In the genomic region with DNA sequence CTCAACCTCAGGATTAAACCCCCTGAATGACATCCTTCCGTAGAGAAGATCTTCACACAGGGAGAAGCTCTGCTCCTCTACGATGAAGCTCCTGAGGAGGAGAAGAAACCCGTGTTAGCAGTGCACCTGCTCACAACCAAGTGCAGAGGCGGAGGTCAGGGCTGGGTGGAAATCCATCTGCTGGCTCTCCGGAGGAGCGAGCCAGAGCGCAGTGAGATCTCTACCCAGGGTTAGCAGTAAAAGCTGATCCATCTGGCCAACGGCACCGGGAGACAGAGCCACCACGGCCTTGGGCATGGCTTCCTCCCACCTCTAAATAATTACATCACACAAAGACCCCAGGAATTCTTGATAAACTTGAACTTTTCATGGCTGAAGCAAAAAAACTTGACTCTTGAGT, we compare ENCODE assay signal across 21 mouse cellular contexts. TPM values are rescaled to one million over a fixed set of nuclear protein-coding genes. Genes with fewer than 3 reads are reported as not detected.
DNase-seq lines count a peak whose midpoint lies in the region; ATAC-seq and TF ChIP-seq lines count a peak whose summit lies in the region.
"Had no signal": no experiment of that assay in that cellular context is flagged by ENCODE, and none has a peak within 500 bp of the region (broad histone marks: within the 10 kb centered on the region; RNA-seq: fewer than 3 reads in every experiment).

No protein-coding gene starts in this region.

- 92% methylated on average over 10 of the region's 10 CpGs for WGBS in forebrain, embryonic 15.5 days
- 95% methylated on average over 10 of the region's 10 CpGs for WGBS in forebrain, embryonic 14.5 days
- 97% methylated on average over 10 of the region's 10 CpGs for WGBS in midbrain, embryonic 11.5 days
- WGBS in midbrain, postnatal 0 days = 87% methylated on average over 10 of the region's 10 CpGs
- 64% methylated on average over 10 of the region's 10 CpGs for WGBS in limb, embryonic 15.5 days

- H3K9me3 ChIP-seq in forebrain, embryonic 15.5 days = no peaks in the 10 kb centered on the region
- H3K9me3 ChIP-seq in forebrain, embryonic 14.5 days (replicated peaks; ENCODE audit: control insufficient read depth, low read length) = no peaks in the 10 kb centered on the region
- H3K9me3 ChIP-seq in midbrain, embryonic 11.5 days (ENCODE audit: control insufficient read depth, low read length) = no peaks in the 10 kb centered on the region
- no peaks in the 10 kb centered on the region for H3K9me3 ChIP-seq in midbrain, postnatal 0 days (ENCODE audit: low read length)
- H3K9me3 ChIP-seq in limb, embryonic 15.5 days = no peaks in the 10 kb centered on the region
- H3K9me3 ChIP-seq: embryonic facial prominence, embryonic 15.5 days; liver, embryonic 15.5 days; lung, embryonic 15.5 days; megakaryocyte, embryonic 14.5 days; neural tube, embryonic 12.5 days had no signal

- H3K36me3 ChIP-seq in forebrain, embryonic 15.5 days = peaks cover 53% of the 10 kb centered on the region
- peaks cover 68% of the 10 kb centered on the region for H3K36me3 ChIP-seq in forebrain, embryonic 14.5 days (ENCODE audit: control insufficient read depth, insufficient read depth, low read length)
- peaks cover 13% of the 10 kb centered on the region for H3K36me3 ChIP-seq in midbrain, embryonic 11.5 days (ENCODE audit: control insufficient read depth, insufficient read depth, low read length)
- peaks cover 19% of the 10 kb centered on the region for H3K36me3 ChIP-seq in midbrain, postnatal 0 days (ENCODE audit: insufficient read depth, low read length)
- H3K36me3 ChIP-seq in limb, embryonic 15.5 days = peaks cover 82% of the 10 kb centered on the region

- H3K27me3 ChIP-seq in forebrain, embryonic 15.5 days = no peaks in the 10 kb centered on the region
- H3K27me3 ChIP-seq in forebrain, embryonic 14.5 days (replicated peaks; ENCODE audit: control insufficient read depth, insufficient read depth, low read length) = no peaks in the 10 kb centered on the region
- no peaks in the 10 kb centered on the region for H3K27me3 ChIP-seq in midbrain, embryonic 11.5 days (ENCODE audit: control insufficient read depth, insufficient read depth, low read length)
- no peaks in the 10 kb centered on the region for H3K27me3 ChIP-seq in midbrain, postnatal 0 days (ENCODE audit: insufficient read depth, low read length)
- H3K27me3 ChIP-seq in limb, embryonic 15.5 days = no peaks in the 10 kb centered on the region
- H3K27me3 ChIP-seq: embryonic facial prominence, embryonic 15.5 days; liver, embryonic 15.5 days; lung, embryonic 15.5 days; megakaryocyte, embryonic 14.5 days; neural tube, embryonic 12.5 days had no signal

- H3K4me2 ChIP-seq in forebrain, embryonic 15.5 days (replicated peaks) = no peak overlapping the region
- no peak overlapping the region for H3K4me2 ChIP-seq in forebrain, embryonic 14.5 days (ENCODE audit: low read length)
- no peak overlapping the region for H3K4me2 ChIP-seq in midbrain, embryonic 11.5 days
- no peak overlapping the region for H3K4me2 ChIP-seq in midbrain, postnatal 0 days (ENCODE audit: low read depth, low read length, poor library complexity, severe bottlenecking)
- H3K4me2 ChIP-seq in limb, embryonic 15.5 days = no peak overlapping the region
- H3K4me2 ChIP-seq: embryonic facial prominence, embryonic 15.5 days; liver, embryonic 15.5 days; lung, embryonic 15.5 days; neural tube, embryonic 12.5 days had no signal

- no peak for ATAC-seq in forebrain, embryonic 15.5 days (replicated peaks)
- ATAC-seq in forebrain, embryonic 14.5 days = no peak
- ATAC-seq in midbrain, embryonic 11.5 days (ENCODE audit: low FRiP score) = no peak
- ATAC-seq in midbrain, postnatal 0 days (ENCODE audit: low FRiP score) = no peak
- ATAC-seq in limb, embryonic 15.5 days (ENCODE audit: insufficient number of reproducible peaks, low FRiP score, low TSS enrichment, low read depth) = no peak
- ATAC-seq: forebrain, embryonic 16.5 days; intestine, postnatal 0 days had no signal

- H3K4me1 ChIP-seq in forebrain, embryonic 15.5 days = no peaks in the 10 kb centered on the region
- H3K4me1 ChIP-seq in forebrain, embryonic 14.5 days (ENCODE audit: control insufficient read depth, insufficient read depth, low read length) = no peaks in the 10 kb centered on the region
- H3K4me1 ChIP-seq in midbrain, embryonic 11.5 days (ENCODE audit: control insufficient read depth, insufficient read depth, low read length) = no peaks in the 10 kb centered on the region
- H3K4me1 ChIP-seq in midbrain, postnatal 0 days (ENCODE audit: insufficient read depth, low read length) = no peaks in the 10 kb centered on the region
- H3K4me1 ChIP-seq in limb, embryonic 15.5 days = peaks cover 17% of the 10 kb centered on the region; the same call in 1 of the 2 replicates
- H3K4me1 ChIP-seq: lung, embryonic 15.5 days had no signal

- H3K27ac ChIP-seq in forebrain, embryonic 15.5 days (replicated peaks) = peak overlapping the region; percentile 37; the same call in 1 of the 2 replicates
- H3K27ac ChIP-seq in forebrain, embryonic 14.5 days (ENCODE audit: low read depth, low read length) = no peak overlapping the region
- no peak overlapping the region for H3K27ac ChIP-seq in midbrain, embryonic 11.5 days (ENCODE audit: low read depth, low read length)
- H3K27ac ChIP-seq in midbrain, postnatal 0 days (ENCODE audit: low read depth, low read length) = no peak overlapping the region
- H3K27ac ChIP-seq in limb, embryonic 15.5 days = 0 out of 2 replicates have a peak overlapping the region, but pooled peaks have one; percentile 47
- H3K27ac ChIP-seq: embryonic facial prominence, embryonic 15.5 days; liver, embryonic 15.5 days; lung, embryonic 15.5 days; neural tube, embryonic 12.5 days had no signal

- no peak overlapping the region for H3K4me3 ChIP-seq in forebrain, embryonic 15.5 days
- no peak overlapping the region for H3K4me3 ChIP-seq in forebrain, embryonic 14.5 days (ENCODE audit: low read depth, low read length)
- H3K4me3 ChIP-seq in midbrain, embryonic 11.5 days (ENCODE audit: low read depth, low read length) = no peak overlapping the region
- no peak overlapping the region for H3K4me3 ChIP-seq in midbrain, postnatal 0 days (ENCODE audit: low read depth, low read length)
- H3K4me3 ChIP-seq in limb, embryonic 15.5 days = no peak overlapping the region
- H3K4me3 ChIP-seq: embryonic facial prominence, embryonic 15.5 days; liver, embryonic 15.5 days; lung, embryonic 15.5 days; megakaryocyte, embryonic 14.5 days; neural tube, embryonic 12.5 days had no signal

- no peak for TF ChIP-seq CTCF in midbrain, postnatal 0 days (IDR thresholded peaks at IDR 0.05)

- no peak for DNase-seq in forebrain, embryonic 14.5 days (ENCODE audit: low spot score)
- DNase-seq in midbrain, embryonic 11.5 days (ENCODE audit: low spot score, missing footprints) = peak; percentile 4
- DNase-seq in midbrain, postnatal 0 days (ENCODE audit: low spot score) = no peak
- peak; percentile 65 for DNase-seq in cerebellum, adult 9-10 months
- no peak for DNase-seq in adrenal gland, adult (ENCODE audit: inconsistent age in 2 of 2, low spot score in 1 of 2)
- no peak for DNase-seq in right cerebral cortex, adult 2 months (ENCODE audit: low spot score in 2 of 2)
- DNase-seq: gastrocnemius, postnatal 36 days; kidney, postnatal 4 days; liver; lung, postnatal 36 days; midbrain, embryonic 14.5 days; right cerebral cortex, adult 18-20 months had no signal

- H3K9ac ChIP-seq in forebrain, embryonic 15.5 days (replicated peaks) = no peak overlapping the region
- no peak overlapping the region for H3K9ac ChIP-seq in forebrain, embryonic 14.5 days (ENCODE audit: low read length)
- H3K9ac ChIP-seq in midbrain, embryonic 11.5 days (ENCODE audit: low read length) = no peak overlapping the region
- H3K9ac ChIP-seq in midbrain, postnatal 0 days (replicated peaks; ENCODE audit: low read length, poor library complexity, severe bottlenecking) = no peak overlapping the region
- H3K9ac ChIP-seq in limb, embryonic 15.5 days = no peak overlapping the region
- H3K9ac ChIP-seq: embryonic facial prominence, embryonic 15.5 days; liver, embryonic 15.5 days; lung, embryonic 15.5 days; neural tube, embryonic 12.5 days had no signal

RNA-seq across cellular contexts. Expression of a gene that starts 7.2 kb away (rescaled TPM):
- 37.5 and 39.2 TPM in 2 replicates for polyA plus RNA-seq in forebrain, embryonic 15.5 days (2015; fragmentation: Nextera tagmentation; extraction: Ambion mirVana)
- polyA plus RNA-seq in forebrain, embryonic 14.5 days (2014; fragmentation: Nextera tagmentation; extraction: Ambion mirVana) = 41.9 and 43.4 TPM in 2 replicates
- 59.0 and 61.4 TPM in 2 replicates for polyA plus RNA-seq in midbrain, embryonic 11.5 days (2014; fragmentation: Nextera tagmentation; extraction: Ambion mirVana)
- 18.5 and 20.6 TPM in 2 replicates for total RNA-seq in midbrain, postnatal 0 days (2014; rRNA removed)
- polyA plus RNA-seq in midbrain, postnatal 0 days (2015; fragmentation: Nextera tagmentation; extraction: Ambion mirVana) = 29.4 and 31.4 TPM in 2 replicates
- polyA plus RNA-seq in limb, embryonic 15.5 days (2015; fragmentation: Nextera tagmentation; extraction: Ambion mirVana) = 56.7 and 59.4 TPM in 2 replicates

Comparison
In these comparisons a context has a peak if more than half of its experiments do, and no peak if none do; other contexts are left out.
1. H3K27ac ChIP-seq: peak in forebrain, embryonic 15.5 days (single experiment) and limb, embryonic 15.5 days (single experiment); none in forebrain, embryonic 14.5 days (single experiment), midbrain, embryonic 11.5 days (single experiment) and midbrain, postnatal 0 days (single experiment).
2. DNase-seq: peak in midbrain, embryonic 11.5 days (single experiment) and cerebellum, adult 9-10 months (single experiment); none in forebrain, embryonic 14.5 days (single experiment), midbrain, postnatal 0 days (single experiment), adrenal gland, adult (0 of 2) and right cerebral cortex, adult 2 months (0 of 2).